8 mouse cellular contexts compared by ENCODE assay signal in the genomic region with DNA sequence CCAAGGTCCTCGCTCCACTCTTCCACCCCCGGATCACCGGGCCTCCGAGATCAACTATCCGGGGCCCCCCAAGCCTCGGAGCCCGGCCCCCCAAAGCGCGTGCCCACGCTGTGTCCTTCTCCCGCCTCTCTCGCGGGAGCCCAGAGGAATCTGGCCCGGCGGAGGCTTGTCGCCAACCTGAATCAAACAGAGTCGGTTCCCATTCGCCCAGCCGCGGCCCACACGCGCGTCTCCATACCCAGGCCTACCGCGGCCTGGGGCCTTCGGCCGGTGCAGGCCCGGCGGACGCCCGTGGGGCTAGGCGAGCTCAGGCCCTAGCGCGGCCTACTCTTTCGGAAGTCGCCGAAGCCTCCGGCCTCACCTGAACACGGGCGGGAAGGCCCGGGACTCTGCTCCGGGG. TPM values are rescaled to one million over a fixed set of nuclear protein-coding genes. Genes with fewer than 3 reads are reported as not detected.
A peak's percentile ranks its signal among the peaks of the same experiment; 100 is the strongest.
DNase-seq lines count a peak whose midpoint lies in the region; ATAC-seq lines count a peak whose summit lies in the region.

No protein-coding gene starts in this region.

- H3K4me3 ChIP-seq in kidney, embryonic 16.5 days (ENCODE audit: low read length), result peak overlapping the region; percentile 94
- H3K4me3 ChIP-seq in embryonic facial prominence, embryonic 13.5 days, result peak overlapping the region; percentile 99
- H3K4me3 ChIP-seq in hindbrain, embryonic 13.5 days, result peak overlapping the region; percentile 75
- peak overlapping the region; percentile 80 for H3K4me3 ChIP-seq in stomach, embryonic 15.5 days (replicated peaks)

- DNase-seq in kidney, adult 18-20 months, result no peak
- peak; percentile 21 for DNase-seq in ES-CJ7 (ENCODE audit: low read depth, low spot score)
- DNase-seq in lung, postnatal 25 days (ENCODE audit: low spot score), result peak; percentile 23
- no peak for DNase-seq in adipocyte (ENCODE audit: low spot score)

- no peaks in the 10 kb centered on the region for H3K9me3 ChIP-seq in kidney, embryonic 16.5 days (ENCODE audit: low read length)
- H3K9me3 ChIP-seq in embryonic facial prominence, embryonic 13.5 days, result no peaks in the 10 kb centered on the region
- no peaks in the 10 kb centered on the region for H3K9me3 ChIP-seq in hindbrain, embryonic 13.5 days
- no peaks in the 10 kb centered on the region for H3K9me3 ChIP-seq in stomach, embryonic 15.5 days

- peak overlapping the region; percentile 81 for H3K4me2 ChIP-seq in kidney, embryonic 16.5 days (replicated peaks; ENCODE audit: low read depth, low read length)
- H3K4me2 ChIP-seq in embryonic facial prominence, embryonic 13.5 days, result peak overlapping the region; percentile 95
- peak overlapping the region; percentile 94 for H3K4me2 ChIP-seq in hindbrain, embryonic 13.5 days
- H3K4me2 ChIP-seq in stomach, embryonic 15.5 days, result peak overlapping the region; percentile 86

- peak overlapping the region; percentile 90 for H3K27ac ChIP-seq in kidney, embryonic 16.5 days (ENCODE audit: low read length)
- peak overlapping the region; percentile 92 for H3K27ac ChIP-seq in embryonic facial prominence, embryonic 13.5 days
- H3K27ac ChIP-seq in hindbrain, embryonic 13.5 days, result peak overlapping the region; percentile 93
- H3K27ac ChIP-seq in stomach, embryonic 15.5 days, result peak overlapping the region; percentile 84

- peak overlapping the region; percentile 99 for H3K9ac ChIP-seq in kidney, embryonic 16.5 days (replicated peaks; ENCODE audit: low read length)
- peak overlapping the region; percentile 99 for H3K9ac ChIP-seq in embryonic facial prominence, embryonic 13.5 days
- peak overlapping the region; percentile 99 for H3K9ac ChIP-seq in hindbrain, embryonic 13.5 days
- peak overlapping the region; percentile 98 for H3K9ac ChIP-seq in stomach, embryonic 15.5 days

- ATAC-seq in kidney, embryonic 16.5 days (ENCODE audit: low FRiP score, low TSS enrichment), result peak; percentile 82
- ATAC-seq in embryonic facial prominence, embryonic 13.5 days (ENCODE audit: insufficient number of reproducible peaks, insufficient read depth, low FRiP score, low TSS enrichment, low read depth), result peak; percentile 70
- peak; percentile 81 for ATAC-seq in hindbrain, embryonic 13.5 days (ENCODE audit: low FRiP score)
- ATAC-seq in stomach, embryonic 15.5 days (ENCODE audit: insufficient read depth, low FRiP score, low read depth), result peak; percentile 67

- peaks cover 35% of the 10 kb centered on the region for H3K4me1 ChIP-seq in kidney, embryonic 16.5 days (ENCODE audit: insufficient read depth, low read length)
- H3K4me1 ChIP-seq in embryonic facial prominence, embryonic 13.5 days, result peaks cover 46% of the 10 kb centered on the region
- H3K4me1 ChIP-seq in hindbrain, embryonic 13.5 days (replicated peaks), result peaks cover 57% of the 10 kb centered on the region
- H3K4me1 ChIP-seq in stomach, embryonic 15.5 days, result peaks cover 25% of the 10 kb centered on the region

- WGBS in kidney, embryonic 16.5 days, result under 1% methylated on average over 42 of the region's 42 CpGs
- under 1% methylated on average over 42 of the region's 42 CpGs for WGBS in embryonic facial prominence, embryonic 13.5 days
- WGBS in hindbrain, embryonic 13.5 days, result under 1% methylated on average over 40 of the region's 42 CpGs
- WGBS in stomach, embryonic 15.5 days, result 0% methylated on average over 37 of the region's 42 CpGs

- no peaks in the 10 kb centered on the region for H3K27me3 ChIP-seq in kidney, embryonic 16.5 days (ENCODE audit: insufficient read depth, low read length)
- H3K27me3 ChIP-seq in embryonic facial prominence, embryonic 13.5 days, result no peaks in the 10 kb centered on the region
- H3K27me3 ChIP-seq in hindbrain, embryonic 13.5 days, result no peaks in the 10 kb centered on the region
- H3K27me3 ChIP-seq in stomach, embryonic 15.5 days (replicated peaks), result no peaks in the 10 kb centered on the region

- peaks cover 28% of the 10 kb centered on the region for H3K36me3 ChIP-seq in kidney, embryonic 16.5 days (ENCODE audit: insufficient read depth, low read length)
- peaks cover 48% of the 10 kb centered on the region for H3K36me3 ChIP-seq in embryonic facial prominence, embryonic 13.5 days
- H3K36me3 ChIP-seq in hindbrain, embryonic 13.5 days, result peaks cover 44% of the 10 kb centered on the region
- H3K36me3 ChIP-seq in stomach, embryonic 15.5 days, result peaks cover 19% of the 10 kb centered on the region

RNA-seq across cellular contexts. Expression of a gene that starts 0.5 kb away (rescaled TPM):
- 15.5 and 20.6 TPM in 2 replicates for polyA plus RNA-seq in kidney, embryonic 16.5 days (2015; fragmentation: Nextera tagmentation; extraction: Ambion mirVana)
- polyA plus RNA-seq in embryonic facial prominence, embryonic 13.5 days (2015; fragmentation: Nextera tagmentation; extraction: Ambion mirVana), result 21.0 and 21.1 TPM in 2 replicates
- polyA plus RNA-seq in hindbrain, embryonic 13.5 days (2015; fragmentation: Nextera tagmentation; extraction: Ambion mirVana), result 22.3 and 24.9 TPM in 2 replicates
- 22.7 and 29.9 TPM in 2 replicates for polyA plus RNA-seq in stomach, embryonic 15.5 days (2015; fragmentation: Nextera tagmentation; extraction: Ambion mirVana)

RNA-seq across cellular contexts. Expression of a gene that starts 0.7 kb away (rescaled TPM):
- polyA plus RNA-seq in kidney, embryonic 16.5 days (2015; fragmentation: Nextera tagmentation; extraction: Ambion mirVana), result 231 and 245 TPM in 2 replicates
- 262 and 263 TPM in 2 replicates for polyA plus RNA-seq in embryonic facial prominence, embryonic 13.5 days (2015; fragmentation: Nextera tagmentation; extraction: Ambion mirVana)
- polyA plus RNA-seq in hindbrain, embryonic 13.5 days (2015; fragmentation: Nextera tagmentation; extraction: Ambion mirVana), result 121 and 127 TPM in 2 replicates
- 215 and 219 TPM in 2 replicates for polyA plus RNA-seq in stomach, embryonic 15.5 days (2015; fragmentation: Nextera tagmentation; extraction: Ambion mirVana)

RNA-seq across cellular contexts. Expression of a gene that starts 48.8 kb away (rescaled TPM):
- polyA plus RNA-seq in kidney, embryonic 16.5 days (2015; fragmentation: Nextera tagmentation; extraction: Ambion mirVana), result 76.8 and 86.1 TPM in 2 replicates
- polyA plus RNA-seq in embryonic facial prominence, embryonic 13.5 days (2015; fragmentation: Nextera tagmentation; extraction: Ambion mirVana), result 65.7 and 67.6 TPM in 2 replicates
- polyA plus RNA-seq in hindbrain, embryonic 13.5 days (2015; fragmentation: Nextera tagmentation; extraction: Ambion mirVana), result 41.5 and 42.6 TPM in 2 replicates
- polyA plus RNA-seq in stomach, embryonic 15.5 days (2015; fragmentation: Nextera tagmentation; extraction: Ambion mirVana), result 59.1 and 59.5 TPM in 2 replicates

Comparison
In these comparisons a context has a peak if more than half of its experiments do, and no peak if none do; other contexts are left out.
1. DNase-seq: peak in ES-CJ7 (single experiment) and lung, postnatal 25 days (single experiment); none in kidney, adult 18-20 months (single experiment) and adipocyte (single experiment).
2. Peak in every context shown above with its lines, with median percentiles within 50 percentile points of each other: ATAC-seq, H3K27ac ChIP-seq, H3K4me2 ChIP-seq, H3K4me3 ChIP-seq and H3K9ac ChIP-seq.